In genomic region chr2:120026984-120027949, GRCm38 (mm10) we compare ENCODE assay signal across 8 mouse cellular contexts. TPM values are rescaled to one million over a fixed set of nuclear protein-coding genes. Genes with fewer than 3 reads are reported as not detected.
DNase-seq lines count a peak whose midpoint lies in the region; ATAC-seq and TF ChIP-seq lines count a peak whose summit lies in the region.

Gene Jmjd7 (plus strand): TSS chr2:120027483.
Gene Gm28042 (plus strand): TSS chr2:120027493.

- peak within 1 kb of the TSS; percentile 90 for H3K9ac ChIP-seq in heart, embryonic 14.5 days (ENCODE audit: low read length)
- peak within 1 kb of the TSS; percentile 84 for H3K9ac ChIP-seq in liver, embryonic 14.5 days (replicated peaks)
- peak within 1 kb of the TSS; percentile 63 for H3K9ac ChIP-seq in neural tube, embryonic 11.5 days (ENCODE audit: low read length)
- H3K9ac ChIP-seq in stomach, postnatal 0 days (ENCODE audit: low read length): peak within 1 kb of the TSS; percentile 79

- H3K4me1 ChIP-seq in brown adipose tissue, adult 24 weeks (ENCODE audit: control insufficient read depth, insufficient read depth, insufficient read length, low read length): peaks cover 9% of the 10 kb centered on the region; the same call in 1 of the 2 replicates
- peaks cover 14 to 22% of the 10 kb centered on the region in 2 experiments for H3K4me1 ChIP-seq in heart, embryonic 14.5 days (ENCODE audit: control insufficient read depth in 2 of 2, insufficient read depth in 2 of 2, low read length in 2 of 2)
- peaks cover 0 to 21% of the 10 kb centered on the region in 2 experiments for H3K4me1 ChIP-seq in liver, embryonic 14.5 days (replicated peaks; ENCODE audit: control insufficient read depth in 2 of 2, insufficient read depth in 2 of 2, low read length in 1 of 2)
- H3K4me1 ChIP-seq in neural tube, embryonic 11.5 days (ENCODE audit: control insufficient read depth, insufficient read depth, low read length): peaks cover 7% of the 10 kb centered on the region; the same call in 1 of the 2 replicates
- no peaks in the 10 kb centered on the region for H3K4me1 ChIP-seq in stomach, postnatal 0 days (replicated peaks; ENCODE audit: control insufficient read depth, insufficient read depth)

- peaks cover 57% of the 10 kb centered on the region for H3K36me3 ChIP-seq in heart, embryonic 14.5 days (ENCODE audit: control insufficient read depth, insufficient read depth, low read length)
- no peaks in the 10 kb centered on the region for H3K36me3 ChIP-seq in liver, embryonic 14.5 days (replicated peaks; ENCODE audit: control insufficient read depth, insufficient read depth, low read depth)
- H3K36me3 ChIP-seq in neural tube, embryonic 11.5 days (ENCODE audit: control insufficient read depth, insufficient read depth, low read length): 0 out of 2 replicates have a peak, but pooled peaks cover 6% of the 10 kb centered on the region
- peaks cover 8% of the 10 kb centered on the region for H3K36me3 ChIP-seq in stomach, postnatal 0 days (ENCODE audit: control insufficient read depth, insufficient read depth, low read length)

- peak within 1 kb of the TSS; percentile 84 for H3K27ac ChIP-seq in brown adipose tissue, adult 24 weeks (replicated peaks; ENCODE audit: low read depth, low read length)
- H3K27ac ChIP-seq in heart, embryonic 14.5 days (replicated peaks in 1 of 2; ENCODE audit: control insufficient read depth in 1 of 2, insufficient read depth in 1 of 2, low read depth in 2 of 2, low read length in 2 of 2): peak within 1 kb of the TSS; percentile 84 to 95
- H3K27ac ChIP-seq in liver, embryonic 14.5 days: peak within 1 kb of the TSS; percentile 64
- H3K27ac ChIP-seq in neural tube, embryonic 11.5 days (ENCODE audit: low read depth, low read length): peak within 1 kb of the TSS; percentile 30; the same call in 1 of the 2 replicates
- peak within 1 kb of the TSS; percentile 93 for H3K27ac ChIP-seq in stomach, postnatal 0 days (replicated peaks)

- ATAC-seq in heart, embryonic 14.5 days (ENCODE audit: insufficient number of reproducible peaks, insufficient read depth, low FRiP score, low read depth): peak; percentile 71
- ATAC-seq in liver, embryonic 14.5 days (ENCODE audit: insufficient read depth): peak; percentile 88
- ATAC-seq in neural tube, embryonic 11.5 days (ENCODE audit: insufficient read depth, low FRiP score, low TSS enrichment): peak; percentile 84; the same call in 1 of the 2 replicates
- peak; percentile 89 for ATAC-seq in stomach, postnatal 0 days (ENCODE audit: low FRiP score, low TSS enrichment)

- H3K27me3 ChIP-seq in heart, embryonic 14.5 days (ENCODE audit: control insufficient read depth, insufficient read depth, low read length): no peaks in the 10 kb centered on the region
- no peaks in the 10 kb centered on the region for H3K27me3 ChIP-seq in liver, embryonic 14.5 days (ENCODE audit: control insufficient read depth, insufficient read depth, low read length)
- no peaks in the 10 kb centered on the region for H3K27me3 ChIP-seq in neural tube, embryonic 11.5 days (ENCODE audit: control insufficient read depth, insufficient read depth, low read length)
- no peaks in the 10 kb centered on the region for H3K27me3 ChIP-seq in stomach, postnatal 0 days (ENCODE audit: control insufficient read depth, insufficient read depth, low read length)

- peak; percentile 96 for DNase-seq in CD4-positive, CD25-positive, alpha-beta regulatory T cell, adult 2 months (ENCODE audit: low read depth, low spot score)
- peak; percentile 40 for DNase-seq in fat pad, adult 2 months (ENCODE audit: extremely low read depth, low read depth, low spot score)
- DNase-seq in kidney, postnatal 25 days: peak; percentile 95
- DNase-seq in liver, embryonic 14.5 days (ENCODE audit: low read depth in 3 of 3, low spot score in 3 of 3): peak; percentile 86 to 90 (median 88)
- peak; percentile 89 for DNase-seq in neural tube, embryonic 11.5 days (ENCODE audit: low spot score)
- DNase-seq in stomach, postnatal 0 days (ENCODE audit: low spot score): peak; percentile 96

- WGBS in heart, embryonic 14.5 days: 5% methylated on average over 50 of the region's 50 CpGs
- 4% methylated on average over 50 of the region's 50 CpGs for WGBS in liver, embryonic 14.5 days (ENCODE audit: insufficient replicate concordance)
- WGBS in neural tube, embryonic 11.5 days: 5% methylated on average over 50 of the region's 50 CpGs
- WGBS in stomach, postnatal 0 days: 5% methylated on average over 50 of the region's 50 CpGs

- no peaks in the 10 kb centered on the region for H3K9me3 ChIP-seq in heart, embryonic 14.5 days (ENCODE audit: control insufficient read depth, low read length)
- H3K9me3 ChIP-seq in liver, embryonic 14.5 days (ENCODE audit: control insufficient read depth, low read length): no peaks in the 10 kb centered on the region
- H3K9me3 ChIP-seq in neural tube, embryonic 11.5 days (ENCODE audit: control insufficient read depth, low read length): no peaks in the 10 kb centered on the region
- no peaks in the 10 kb centered on the region for H3K9me3 ChIP-seq in stomach, postnatal 0 days (ENCODE audit: control insufficient read depth, low read length)

- TF ChIP-seq EP300 in liver, embryonic 14.5 days (IDR thresholded peaks at IDR 0.05; ENCODE audit: low read depth): no peak
- TF ChIP-seq EP300 in stomach, postnatal 0 days (optimal IDR thresholded peaks at IDR 0.05): no peak

- peak; percentile 31 for TF ChIP-seq CTCF in liver, embryonic 14.5 days (IDR thresholded peaks at IDR 0.05; ENCODE audit: low read depth)
- TF ChIP-seq CTCF in stomach, postnatal 0 days (IDR thresholded peaks at IDR 0.05; ENCODE audit: low read depth): peak; percentile 56

- peak within 1 kb of the TSS; percentile 69 for H3K4me2 ChIP-seq in heart, embryonic 14.5 days (ENCODE audit: low read length)
- peak within 1 kb of the TSS; percentile 96 for H3K4me2 ChIP-seq in liver, embryonic 14.5 days (ENCODE audit: low read depth)
- H3K4me2 ChIP-seq in neural tube, embryonic 11.5 days (ENCODE audit: low read depth): peak within 1 kb of the TSS; percentile 53
- H3K4me2 ChIP-seq in stomach, postnatal 0 days (replicated peaks; ENCODE audit: low read depth): peak within 1 kb of the TSS; percentile 65

- peak within 1 kb of the TSS; percentile 97 for H3K4me3 ChIP-seq in brown adipose tissue, adult 24 weeks (ENCODE audit: insufficient read depth, low read depth, low read length)
- peak within 1 kb of the TSS; percentile 70 to 98 for H3K4me3 ChIP-seq in heart, embryonic 14.5 days (ENCODE audit: control insufficient read depth in 1 of 2, insufficient read depth in 1 of 2, low read depth in 1 of 2, low read length in 2 of 2)
- H3K4me3 ChIP-seq in liver, embryonic 14.5 days (ENCODE audit: insufficient read depth in 1 of 2, low read depth in 2 of 2, low read length in 2 of 2): peak within 1 kb of the TSS; percentile 79 to 89
- peak within 1 kb of the TSS; percentile 53 for H3K4me3 ChIP-seq in neural tube, embryonic 11.5 days (ENCODE audit: low read depth, low read length)
- peak within 1 kb of the TSS; percentile 68 for H3K4me3 ChIP-seq in stomach, postnatal 0 days (ENCODE audit: low read depth, low read length)

RNA-seq across cellular contexts. Expression of gene Jmjd7, which starts in this region (rescaled TPM):
- 4.8 and 9.3 TPM in 2 replicates for polyA plus RNA-seq in brown adipose tissue, adult 24 weeks (2012; ENCODE audit: insufficient read depth, insufficient read length, missing spikeins)
- 18.1 and 20.7 TPM in 2 replicates for polyA plus RNA-seq in heart, embryonic 14.5 days (2014; fragmentation: Nextera tagmentation; extraction: Ambion mirVana)
- polyA plus RNA-seq in liver, embryonic 14.5 days (2012; rRNA removed): 4.7 and 4.9 TPM in 2 replicates
- 5.0 and 6.9 TPM in 2 replicates for polyA plus RNA-seq in liver, embryonic 14.5 days (2014; fragmentation: Nextera tagmentation; extraction: Ambion mirVana)
- 24.9 and 28.9 TPM in 2 replicates for polyA plus RNA-seq in neural tube, embryonic 11.5 days (2014; fragmentation: Nextera tagmentation; extraction: Ambion mirVana)
- 11.3 and 12.7 TPM in 2 replicates for polyA plus RNA-seq in stomach, postnatal 0 days (2015; fragmentation: Nextera tagmentation; extraction: Ambion mirVana)

RNA-seq across cellular contexts. Expression of gene Gm28042, which starts in this region (rescaled TPM):
- polyA plus RNA-seq in brown adipose tissue, adult 24 weeks (2012; ENCODE audit: insufficient read depth, insufficient read length, missing spikeins): 0.54 TPM in 1 of 2 replicates, not detected in the other
- 1.9 and 3.6 TPM in 2 replicates for polyA plus RNA-seq in heart, embryonic 14.5 days (2014; fragmentation: Nextera tagmentation; extraction: Ambion mirVana)
- 1.5 and 1.6 TPM in 2 replicates for polyA plus RNA-seq in liver, embryonic 14.5 days (2012; rRNA removed)
- 0.35 TPM in 1 of 2 replicates, not detected in the other for polyA plus RNA-seq in liver, embryonic 14.5 days (2014; fragmentation: Nextera tagmentation; extraction: Ambion mirVana)
- polyA plus RNA-seq in neural tube, embryonic 11.5 days (2014; fragmentation: Nextera tagmentation; extraction: Ambion mirVana): 3.8 and 4.4 TPM in 2 replicates
- polyA plus RNA-seq in stomach, postnatal 0 days (2015; fragmentation: Nextera tagmentation; extraction: Ambion mirVana): 4.3 and 5.6 TPM in 2 replicates

Comparison
In these comparisons a context has a peak if more than half of its experiments do, and no peak if none do; other contexts are left out.
1. Peak in every context shown above with its lines: DNase-seq, ATAC-seq, H3K4me3 ChIP-seq and H3K27ac ChIP-seq.
2. DNase-seq: peak in every context shown above with its lines; median percentile 96 in CD4-positive, CD25-positive, alpha-beta regulatory T cell, adult 2 months; 96 in stomach, postnatal 0 days; 95 in kidney, postnatal 25 days; 89 in neural tube, embryonic 11.5 days; 88 in liver, embryonic 14.5 days; 40 in fat pad, adult 2 months.
3. H3K27ac ChIP-seq: peak in every context shown above with its lines; median percentile 93 in stomach, postnatal 0 days; 90 in heart, embryonic 14.5 days; 84 in brown adipose tissue, adult 24 weeks; 64 in liver, embryonic 14.5 days; 30 in neural tube, embryonic 11.5 days.